Mouse (Mus musculus): Measurements from ENCODE around the gene Tuba1c.

- TF ChIP-seq CTCF (IDR thresholded peaks at IDR 0.05; ENCODE audit: control insufficient read depth, insufficient read depth, insufficient read length): no peak
- no peak for TF ChIP-seq MAX (IDR thresholded peaks at IDR 0.05)
- no peak for TF ChIP-seq CEBPB (IDR thresholded peaks at IDR 0.05; ENCODE audit: low read depth)
- no peak for TF ChIP-seq FOSL1 (IDR thresholded peaks at IDR 0.05; ENCODE audit: insufficient read depth, low read length, poor library complexity, severe bottlenecking)
- no peak for TF ChIP-seq MYOD1 (IDR thresholded peaks at IDR 0.05; ENCODE audit: control insufficient read depth, insufficient read length, low read depth)
- no peak for TF ChIP-seq USF1 (IDR thresholded peaks at IDR 0.05; ENCODE audit: low read depth)
- no peak for TF ChIP-seq MYOG (IDR thresholded peaks at IDR 0.05; ENCODE audit: control insufficient read depth, extremely low read depth, insufficient read length)
These were observed 26.1 kb upstream of the Tuba1c start for GRCm38 (mm10) chr15:99003600-99003999.

Data from C2C12 (cell line).